Mouse (Mus musculus) hindbrain, embryonic 14.5 days (tissue): ENCODE measurements at regions not wholly inside any gene's neighbourhood (a gene's known extent, or its start where the extent isn't known, plus 50 kb on each side); places are given as distances from the start of the nearest gene placed in this dataset.

Experiments used
- ATAC-seq: fragments of 200-750 bp; cut with Nextera tagmentation; 2 replicates; pipeline ENCODE4 v1.8.0; 2017; ENCODE audit warnings: moderate number of reproducible peaks, mild to moderate bottlenecking, moderate TSS enrichment, moderate library complexity; ENCODE audit not compliant: low FRiP score
- DNase-seq: peaks from one replicate; pipeline ENCODE4 v3.0.0-alpha.2; 2015; ENCODE audit warnings: low spot score
- H3K27ac ChIP-seq: fragments of 300-500 bp; sonication (generic); 2 replicates; pipeline ENCODE4 v1.5.1; 2014; ENCODE audit warnings: mild to moderate bottlenecking, moderate library complexity
- H3K27me3 ChIP-seq: fragments of 300-500 bp; sonication (generic); 2 replicates; pipeline ENCODE4 v1.6.1; 2014; ENCODE audit warnings: mild to moderate bottlenecking, low read length, mixed read lengths; ENCODE audit not compliant: control insufficient read depth, insufficient read depth
- H3K36me3 ChIP-seq: fragments of 300-500 bp; sonication (generic); replicated peaks from 2 replicates; pipeline ENCODE4 v1.6.1; 2014; ENCODE audit not compliant: control insufficient read depth, insufficient read depth
- H3K4me1 ChIP-seq: fragments of 300-500 bp; sonication (generic); replicated peaks from 2 replicates; pipeline ENCODE4 v1.6.1; 2014; ENCODE audit warnings: antibody characterized with exemption, low read length, mixed read lengths; ENCODE audit not compliant: control insufficient read depth, insufficient read depth
- H3K4me2 ChIP-seq: fragments of 300-500 bp; sonication (generic); replicated peaks from 2 replicates; pipeline ENCODE4 v1.6.1; 2014; ENCODE audit warnings: mild to moderate bottlenecking, moderate library complexity
- H3K4me3 ChIP-seq: fragments of 300-500 bp; sonication (generic); replicated peaks from 2 replicates; pipeline ENCODE4 v1.5.1; 2014; ENCODE audit warnings: mild to moderate bottlenecking, low read length
- H3K9ac ChIP-seq: fragments of 300-500 bp; sonication (generic); 2 replicates; pipeline ENCODE4 v1.6.1; 2014
- H3K9me3 ChIP-seq: fragments of 300-500 bp; sonication (generic); 2 replicates; pipeline ENCODE4 v1.6.1; 2016; ENCODE audit warnings: low read length; ENCODE audit not compliant: control insufficient read depth
- WGBS: fragments of 180-500 bp; shearing (Covaris S2); extraction: QIAGEN DNeasy Blood & Tissue Kit; methylation state at CpG from one replicate; pipeline ENCODE4 v1.1.7; 2014; 5-methylcytosine and 5-hydroxymethylcytosine counted together

DNA sequence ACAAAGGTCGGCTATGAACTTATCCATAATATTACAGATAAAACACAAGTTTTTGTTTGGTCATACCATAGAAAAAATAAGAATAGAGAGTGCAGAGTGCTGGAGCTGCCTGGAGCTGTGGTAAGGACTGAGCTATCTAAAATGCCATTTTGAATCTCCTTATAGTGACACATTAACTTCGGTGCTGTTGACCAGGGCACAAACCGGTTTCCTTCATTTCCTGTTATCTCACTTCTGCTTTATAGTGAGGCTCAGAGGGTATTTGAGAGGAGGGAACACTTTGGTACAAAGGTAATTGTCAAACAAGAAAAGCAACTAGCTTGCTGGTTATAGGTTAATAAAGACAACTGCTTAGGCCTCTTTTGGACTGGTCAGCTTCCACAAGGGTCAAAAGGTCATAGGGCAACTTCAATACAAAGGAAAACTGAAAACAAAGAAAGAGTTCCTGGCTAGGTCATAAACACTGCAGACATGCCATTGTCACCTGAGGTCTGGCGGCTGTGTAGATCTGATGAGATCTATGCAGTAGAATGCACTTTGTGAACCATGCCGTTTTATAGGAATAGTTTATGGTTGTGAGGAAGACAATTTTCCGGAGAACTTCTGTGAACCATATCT, 132.2 kb upstream of the Bmp2 start:
- no peak overlapping the region for H3K27ac ChIP-seq
- no peaks in the 10 kb centered on the region for H3K9me3 ChIP-seq
- 57% methylated on average over 6 of the region's 6 CpGs for WGBS
- H3K4me2 ChIP-seq, result no peak overlapping the region
- no peak for DNase-seq
- H3K4me3 ChIP-seq, result no peak overlapping the region
- H3K27me3 ChIP-seq, result no peaks in the 10 kb centered on the region
- no peaks in the 10 kb centered on the region for H3K36me3 ChIP-seq
- no peak overlapping the region for H3K9ac ChIP-seq
- ATAC-seq, result no peak
- no peaks in the 10 kb centered on the region for H3K4me1 ChIP-seq

DNA sequence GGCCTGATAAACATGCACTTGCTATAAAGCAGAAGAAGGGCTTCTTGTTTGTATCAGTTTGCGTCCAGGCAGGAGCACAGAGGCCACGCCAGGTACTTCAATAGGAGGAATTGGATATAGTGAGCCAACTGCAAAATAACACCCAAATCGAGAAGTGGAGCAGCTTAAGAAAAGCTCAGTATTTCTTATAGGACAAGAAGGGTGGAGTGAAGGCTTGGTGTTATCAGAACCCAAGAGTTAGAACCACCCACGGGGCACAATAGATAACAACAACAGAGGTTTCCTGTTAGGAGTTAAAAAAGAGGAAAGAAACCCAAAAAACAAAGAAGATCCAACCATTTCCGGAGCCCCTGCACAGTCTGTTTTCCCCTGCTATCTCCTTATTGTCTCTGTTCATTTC, 126.4 kb upstream of the Bmp2 start:
- Histone ChIP-seq H3K9me3 (no peaks in the 10 kb centered on the region), H3K36me3 (no peaks in the 10 kb centered on the region), H3K27ac (no peak overlapping the region), H3K9ac (no peak overlapping the region), H3K27me3 (no peaks in the 10 kb centered on the region), H3K4me2 (no peak overlapping the region), H3K4me1 (no peaks in the 10 kb centered on the region), H3K4me3 (no peak overlapping the region)
- 85% methylated on average over 5 of the region's 5 CpGs for WGBS
- DNase-seq (no peak), ATAC-seq (no peak)

DNA sequence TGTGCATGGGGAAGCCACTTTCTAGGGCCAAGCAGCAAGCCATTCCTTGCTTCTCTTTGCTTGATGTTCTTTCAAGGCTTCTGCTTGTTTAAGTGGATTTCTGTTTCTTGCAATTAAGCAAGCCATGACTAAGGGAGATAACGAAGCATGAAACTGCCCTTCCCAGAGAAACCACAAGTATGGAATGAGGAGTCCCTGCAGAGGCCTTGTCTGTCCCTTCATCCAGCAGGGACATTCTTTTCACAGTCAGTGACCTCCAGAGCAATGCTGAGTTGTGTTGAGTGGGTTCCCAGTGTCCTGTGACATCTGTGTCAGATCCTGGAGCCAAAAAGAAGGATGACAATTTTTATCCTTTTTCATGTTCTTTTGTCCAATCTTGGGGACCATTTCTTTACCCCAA, 124.9 kb upstream of the Bmp2 start:
- H3K36me3 ChIP-seq, result no peaks in the 10 kb centered on the region
- H3K9me3 ChIP-seq, result no peaks in the 10 kb centered on the region
- no peak overlapping the region for H3K27ac ChIP-seq
- DNase-seq (no peak), ATAC-seq (no peak)
- no peaks in the 10 kb centered on the region for H3K4me1 ChIP-seq
- no peaks in the 10 kb centered on the region for H3K27me3 ChIP-seq
- H3K9ac ChIP-seq, result no peak overlapping the region
- WGBS, result 62% methylated on average over 1 of the region's 1 CpGs
- H3K4me3 ChIP-seq, result no peak overlapping the region
- no peak overlapping the region for H3K4me2 ChIP-seq

DNA sequence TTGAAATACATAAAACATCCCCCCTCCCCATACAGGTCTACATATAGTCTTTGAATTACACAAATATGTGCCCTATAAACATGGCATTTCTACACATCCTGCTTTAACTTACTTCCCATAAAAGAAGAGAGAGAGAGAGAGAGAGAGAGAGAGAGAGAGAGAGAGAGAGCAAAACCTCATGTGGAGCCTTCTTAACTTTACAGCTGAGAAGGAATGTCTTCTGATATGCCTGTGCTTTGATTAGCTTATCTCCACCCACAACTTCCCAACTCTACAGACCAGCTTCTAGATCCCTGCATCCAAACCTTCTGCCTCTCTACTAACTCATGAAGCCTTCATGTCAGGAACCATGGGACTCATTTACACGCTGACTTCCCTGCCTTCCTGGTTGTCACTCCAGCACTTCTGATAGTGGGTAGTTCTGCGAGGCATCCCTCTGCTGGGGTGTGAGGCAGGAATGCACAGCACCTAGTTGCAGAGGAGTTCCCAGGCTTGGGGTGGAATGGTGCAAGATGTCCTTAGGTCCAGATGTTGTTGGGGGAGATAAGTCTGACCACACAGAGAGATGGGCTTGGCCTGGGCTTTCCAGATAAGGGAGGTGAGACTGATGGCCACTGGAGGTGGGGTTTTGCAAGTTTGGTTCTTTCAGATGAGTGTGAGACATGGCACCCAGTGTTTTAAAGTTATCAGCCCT, 122.4 kb upstream of the Bmp2 start:
- Histone ChIP-seq H3K9ac (no peak overlapping the region), H3K4me1 (no peaks in the 10 kb centered on the region), H3K4me2 (no peak overlapping the region), H3K4me3 (no peak overlapping the region), H3K9me3 (no peaks in the 10 kb centered on the region), H3K27ac (no peak overlapping the region), H3K36me3 (no peaks in the 10 kb centered on the region), H3K27me3 (no peaks in the 10 kb centered on the region)
- no peak for ATAC-seq
- DNase-seq, result no peak
- WGBS, result 89% methylated on average over 2 of the region's 2 CpGs

DNA sequence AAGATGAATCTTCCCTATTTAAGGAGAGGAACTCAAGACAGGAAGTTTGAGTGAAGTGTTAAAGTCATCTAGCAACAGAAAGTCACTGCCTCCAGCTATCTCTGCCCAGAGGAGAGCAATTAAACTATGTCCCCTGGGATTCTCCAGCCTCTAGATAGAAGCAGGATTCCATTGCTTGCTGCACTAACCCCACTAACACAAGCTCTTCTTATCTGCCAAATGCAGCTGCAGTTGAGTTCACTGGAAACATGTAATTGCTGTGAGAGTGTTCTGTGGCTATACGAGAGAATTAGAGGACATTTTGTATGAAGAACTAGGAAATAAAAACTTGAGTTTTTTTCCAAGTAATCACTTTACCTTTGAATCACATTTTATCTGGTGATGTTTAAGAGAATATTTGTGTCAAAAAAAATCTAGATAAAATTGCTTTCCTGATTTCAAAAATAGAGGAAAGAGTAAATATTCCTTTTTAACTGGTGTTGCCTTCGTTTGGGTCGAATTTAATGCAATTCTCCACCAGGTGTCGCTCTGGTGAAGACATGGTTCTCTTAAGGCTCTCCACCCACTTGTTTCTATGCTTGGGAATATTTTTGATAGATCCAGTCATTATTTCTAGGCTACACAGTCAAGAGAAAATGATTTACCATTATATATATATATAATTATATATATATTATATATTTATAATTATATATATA, 121.1 kb upstream of the Bmp2 start:
- Histone ChIP-seq H3K9ac (no peak overlapping the region), H3K27me3 (no peaks in the 10 kb centered on the region), H3K36me3 (no peaks in the 10 kb centered on the region), H3K4me1 (no peaks in the 10 kb centered on the region), H3K4me2 (no peak overlapping the region), H3K9me3 (no peaks in the 10 kb centered on the region), H3K4me3 (no peak overlapping the region), H3K27ac (no peak overlapping the region)
- WGBS, result 52% methylated on average over 4 of the region's 4 CpGs
- DNase-seq (peak; percentile 56), ATAC-seq (no peak)

DNA sequence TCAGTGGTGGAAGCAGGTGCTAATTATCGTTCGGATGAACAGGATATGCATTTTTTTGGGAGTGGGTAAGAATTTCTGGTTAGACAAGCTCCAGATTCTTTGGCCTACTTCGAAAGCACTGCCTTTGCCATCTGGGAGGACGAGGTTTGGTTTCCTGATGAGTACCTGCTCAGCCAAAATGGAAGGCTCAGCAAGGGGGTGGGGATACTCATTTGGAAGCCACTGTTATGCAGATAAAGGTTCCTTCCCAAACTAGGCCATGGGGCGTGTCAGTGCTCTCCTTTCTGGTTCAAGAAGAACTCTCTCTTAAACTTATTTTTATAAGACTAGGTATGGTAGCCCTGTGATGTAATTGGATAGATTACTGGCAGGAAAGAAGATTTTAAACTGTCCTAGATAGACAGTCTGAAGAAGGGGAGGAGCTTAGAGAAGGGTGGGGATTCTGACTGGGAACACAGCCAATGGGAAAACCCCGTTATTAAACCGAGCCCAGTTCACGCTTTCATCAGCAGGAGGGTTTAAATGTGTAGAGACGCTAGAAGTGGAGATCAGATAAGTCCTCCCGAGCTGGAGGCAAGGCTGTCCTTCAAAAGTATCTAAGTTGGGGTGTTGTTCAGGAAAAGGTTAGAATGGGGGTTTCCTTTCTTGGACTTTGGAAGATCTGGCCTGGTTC, 119.7 kb upstream of the Bmp2 start:
- no peak overlapping the region for H3K4me3 ChIP-seq
- H3K27me3 ChIP-seq, result no peaks in the 10 kb centered on the region
- H3K4me1 ChIP-seq, result no peaks in the 10 kb centered on the region
- no peak overlapping the region for H3K27ac ChIP-seq
- ATAC-seq (no peak), DNase-seq (no peak)
- H3K9me3 ChIP-seq, result no peaks in the 10 kb centered on the region
- H3K4me2 ChIP-seq, result no peak overlapping the region
- no peaks in the 10 kb centered on the region for H3K36me3 ChIP-seq
- 89% methylated on average over 10 of the region's 10 CpGs for WGBS
- H3K9ac ChIP-seq, result no peak overlapping the region

DNA sequence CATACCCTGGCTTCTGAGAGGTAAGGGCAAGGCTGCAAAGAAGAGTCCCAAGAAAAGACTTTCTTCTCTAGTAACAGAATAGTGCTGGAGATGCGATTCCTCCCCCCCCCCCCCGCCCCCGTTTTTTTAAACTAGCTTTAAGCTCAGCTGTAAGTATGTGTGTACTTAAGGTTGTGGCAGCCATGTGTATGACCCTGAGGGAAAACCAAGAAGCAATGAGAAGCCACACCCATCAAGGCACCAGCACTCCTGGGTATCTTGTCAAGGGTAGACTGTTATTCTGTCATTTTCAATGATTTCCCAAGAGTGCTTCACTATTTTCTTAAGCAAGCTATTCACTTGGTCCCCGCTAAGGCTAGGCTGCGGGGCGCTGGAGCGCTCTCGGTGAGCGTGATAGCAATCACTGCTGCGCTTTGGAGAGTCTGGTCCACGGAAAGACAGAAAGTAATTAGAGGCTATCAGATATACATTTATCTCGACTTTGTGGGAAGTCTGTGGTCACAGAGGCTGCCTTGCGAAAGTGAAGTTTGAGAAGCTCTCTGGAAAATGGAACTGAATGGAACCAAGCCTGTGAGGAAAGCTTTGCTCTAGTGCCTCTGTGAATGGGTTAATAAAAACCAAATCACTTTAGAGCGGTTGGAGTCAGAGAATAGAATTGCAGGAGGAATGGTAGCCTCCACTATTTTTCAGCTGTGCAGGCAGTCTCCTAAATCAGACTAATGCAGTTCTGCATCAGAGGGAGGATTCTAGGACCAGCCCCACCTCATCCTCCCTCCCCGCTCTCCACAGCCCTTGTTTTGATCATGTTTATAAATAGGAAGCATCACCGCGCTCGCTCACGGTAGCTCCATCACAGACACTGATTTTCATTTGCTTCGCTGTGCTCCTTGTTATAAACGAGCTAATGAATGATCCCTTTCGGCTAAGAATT, 114.8 kb upstream of the Bmp2 start:
- Histone ChIP-seq H3K9ac (no peak overlapping the region), H3K9me3 (no peaks in the 10 kb centered on the region), H3K4me2 (peak overlapping the region; percentile 44), H3K4me1 (no peaks in the 10 kb centered on the region), H3K27ac (no peak overlapping the region), H3K27me3 (no peaks in the 10 kb centered on the region), H3K36me3 (no peaks in the 10 kb centered on the region), H3K4me3 (peak overlapping the region; percentile 14)
- peak; percentile 61 for ATAC-seq
- DNase-seq, result no peak
- WGBS, result 52% methylated on average over 22 of the region's 22 CpGs

DNA sequence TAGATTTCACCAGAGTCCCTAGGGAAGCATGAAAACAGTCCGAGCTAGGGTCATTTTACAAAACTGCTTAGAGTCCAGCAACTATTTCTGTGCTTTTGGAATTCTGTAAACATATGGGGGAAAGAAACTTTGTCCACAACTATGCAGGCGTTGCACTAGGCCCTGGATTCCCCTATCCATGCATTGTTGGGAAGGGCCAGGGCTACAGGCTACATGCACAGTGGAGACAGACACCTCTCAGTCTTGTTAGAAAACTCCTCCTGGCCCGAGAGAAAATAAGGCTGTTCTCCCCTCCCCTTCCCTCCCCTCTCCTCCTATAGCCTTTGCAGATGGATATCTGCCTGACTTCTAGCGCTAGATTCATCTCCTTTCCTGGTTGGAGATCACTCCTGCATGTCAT, 113.9 kb upstream of the Bmp2 start:
- Histone ChIP-seq H3K4me3 (no peak overlapping the region), H3K9me3 (no peaks in the 10 kb centered on the region), H3K4me1 (no peaks in the 10 kb centered on the region), H3K27me3 (no peaks in the 10 kb centered on the region), H3K27ac (no peak overlapping the region), H3K36me3 (no peaks in the 10 kb centered on the region), H3K9ac (no peak overlapping the region), H3K4me2 (peak overlapping the region; percentile 44)
- DNase-seq (no peak), ATAC-seq (no peak; the same call in 1 of the 2 replicates)
- 47% methylated on average over 4 of the region's 4 CpGs for WGBS
